Mouse (Mus musculus): ENCODE data around the gene Ugt1a6b. TPM values are rescaled to one million over a fixed set of nuclear protein-coding genes. Genes with fewer than 3 reads are reported as not detected.

Gene Ugt1a6b
- polyA plus RNA-seq, 1 experiment from 2014 or later: 2.0 TPM

GRCm38 (mm10) chr1:88253106-88253505 lies 150.1 kb downstream of the Ugt1a6b start:
- 72% methylated on average over 8 of the region's 8 CpGs for WGBS
- no peak for ATAC-seq (ENCODE audit: insufficient number of reproducible peaks, insufficient read depth, low FRiP score, low read depth)

GRCm38 (mm10) chr1:88253540-88253939 lies 150.5 kb downstream of the Ugt1a6b start:
- ATAC-seq (ENCODE audit: insufficient number of reproducible peaks, insufficient read depth, low FRiP score, low read depth): no peak
- Histone ChIP-seq H3K36me3 (ENCODE audit: control insufficient read depth, insufficient read depth, low read length) (no peaks in the 10 kb centered on the region), H3K4me2 (replicated peaks; ENCODE audit: low read depth, low read length) (no peak overlapping the region), H3K27me3 (ENCODE audit: control insufficient read depth, insufficient read depth, low read length) (no peaks in the 10 kb centered on the region), H3K27ac (ENCODE audit: low read length) (no peak overlapping the region), H3K4me1 (ENCODE audit: control insufficient read depth, insufficient read depth, low read length) (no peaks in the 10 kb centered on the region), H3K4me3 (ENCODE audit: low read depth, low read length) (no peak overlapping the region), H3K9me3 (ENCODE audit: control insufficient read depth, low read depth, low read length) (peaks cover 60% of the 10 kb centered on the region), H3K9ac (replicated peaks; ENCODE audit: low read depth, low read length) (no peak overlapping the region)
- WGBS: 74% methylated on average over 6 of the region's 6 CpGs

More at GRCm38 (mm10) chr1:88253106-88253505, 150.1 kb downstream of the Ugt1a6b start:
- H3K27me3 ChIP-seq (ENCODE audit: control insufficient read depth, insufficient read depth, low read length): no peaks in the 10 kb centered on the region
- no peaks in the 10 kb centered on the region for H3K36me3 ChIP-seq (ENCODE audit: control insufficient read depth, insufficient read depth, low read length)
- H3K9ac ChIP-seq (replicated peaks; ENCODE audit: low read depth, low read length): no peak overlapping the region
- H3K4me3 ChIP-seq (ENCODE audit: low read depth, low read length): no peak overlapping the region
- H3K27ac ChIP-seq (ENCODE audit: low read length): no peak overlapping the region
- no peak overlapping the region for H3K4me2 ChIP-seq (replicated peaks; ENCODE audit: low read depth, low read length)
- H3K4me1 ChIP-seq (ENCODE audit: control insufficient read depth, insufficient read depth, low read length): no peaks in the 10 kb centered on the region
- H3K9me3 ChIP-seq (ENCODE audit: control insufficient read depth, low read depth, low read length): peaks cover 64% of the 10 kb centered on the region

- Histone ChIP-seq H3K36me3 (ENCODE audit: control insufficient read depth, insufficient read depth, low read length) (0 out of 2 replicates have a peak, but pooled peaks cover 2% of the 10 kb centered on the region), H3K9me3 (ENCODE audit: control insufficient read depth, low read depth, low read length) (peaks cover 47% of the 10 kb centered on the region), H3K27ac (ENCODE audit: low read length) (no peak overlapping the region), H3K9ac (replicated peaks; ENCODE audit: low read depth, low read length) (no peak overlapping the region), H3K4me1 (ENCODE audit: control insufficient read depth, insufficient read depth, low read length) (no peaks in the 10 kb centered on the region; the same call in 1 of the 2 replicates), H3K4me2 (replicated peaks; ENCODE audit: low read depth, low read length) (no peak overlapping the region), H3K27me3 (ENCODE audit: control insufficient read depth, insufficient read depth, low read length) (no peaks in the 10 kb centered on the region), H3K4me3 (ENCODE audit: low read depth, low read length) (no peak overlapping the region)
- 87% methylated on average over 12 of the region's 12 CpGs for WGBS
- ATAC-seq (ENCODE audit: insufficient number of reproducible peaks, insufficient read depth, low FRiP score, low read depth): no peak
Observed at GRCm38 (mm10) chr1:88254793-88255465, 151.9 kb downstream of the Ugt1a6b start.

GRCm38 (mm10) chr1:88255466-88255857 lies 152.4 kb downstream of the Ugt1a6b start:
- 61% methylated on average over 2 of the region's 2 CpGs for WGBS
- no peak overlapping the region for H3K9ac ChIP-seq (replicated peaks; ENCODE audit: low read depth, low read length)

GRCm38 (mm10) chr1:88255989-88256754 lies 153.1 kb downstream of the Ugt1a6b start:
- 81% methylated on average over 13 of the region's 13 CpGs for WGBS

More at GRCm38 (mm10) chr1:88255466-88255857, 152.4 kb downstream of the Ugt1a6b start:
- 0 out of 2 replicates have a peak, but pooled peaks cover 7% of the 10 kb centered on the region for H3K36me3 ChIP-seq (ENCODE audit: control insufficient read depth, insufficient read depth, low read length)
- peaks cover 42% of the 10 kb centered on the region for H3K9me3 ChIP-seq (ENCODE audit: control insufficient read depth, low read depth, low read length)
- H3K4me1 ChIP-seq (ENCODE audit: control insufficient read depth, insufficient read depth, low read length): no peaks in the 10 kb centered on the region; the same call in 1 of the 2 replicates
- no peaks in the 10 kb centered on the region for H3K27me3 ChIP-seq (ENCODE audit: control insufficient read depth, insufficient read depth, low read length)
- no peak overlapping the region for H3K27ac ChIP-seq (ENCODE audit: low read length)
- no peak overlapping the region for H3K4me2 ChIP-seq (replicated peaks; ENCODE audit: low read depth, low read length)
- no peak for ATAC-seq (ENCODE audit: insufficient number of reproducible peaks, insufficient read depth, low FRiP score, low read depth)
- H3K4me3 ChIP-seq (ENCODE audit: low read depth, low read length): no peak overlapping the region

GRCm38 (mm10) chr1:88256886-88257663 lies 154.0 kb downstream of the Ugt1a6b start:
- WGBS: 75% methylated on average over 10 of the region's 10 CpGs
- Histone ChIP-seq H3K27ac (ENCODE audit: low read length) (no peak overlapping the region), H3K4me1 (ENCODE audit: control insufficient read depth, insufficient read depth, low read length) (no peaks in the 10 kb centered on the region; the same call in 1 of the 2 replicates), H3K9ac (replicated peaks; ENCODE audit: low read depth, low read length) (no peak overlapping the region), H3K9me3 (ENCODE audit: control insufficient read depth, low read depth, low read length) (peaks cover 33% of the 10 kb centered on the region), H3K4me2 (replicated peaks; ENCODE audit: low read depth, low read length) (no peak overlapping the region), H3K36me3 (ENCODE audit: control insufficient read depth, insufficient read depth, low read length) (peaks cover 23% of the 10 kb centered on the region; the same call in 1 of the 2 replicates), H3K4me3 (ENCODE audit: low read depth, low read length) (no peak overlapping the region), H3K27me3 (ENCODE audit: control insufficient read depth, insufficient read depth, low read length) (no peaks in the 10 kb centered on the region)
- no peak for ATAC-seq (ENCODE audit: insufficient number of reproducible peaks, insufficient read depth, low FRiP score, low read depth)

More at GRCm38 (mm10) chr1:88255989-88256754, 153.1 kb downstream of the Ugt1a6b start:
- Histone ChIP-seq H3K9me3 (ENCODE audit: control insufficient read depth, low read depth, low read length) (peaks cover 36% of the 10 kb centered on the region), H3K27ac (ENCODE audit: low read length) (no peak overlapping the region), H3K4me2 (replicated peaks; ENCODE audit: low read depth, low read length) (no peak overlapping the region), H3K9ac (replicated peaks; ENCODE audit: low read depth, low read length) (no peak overlapping the region), H3K27me3 (ENCODE audit: control insufficient read depth, insufficient read depth, low read length) (no peaks in the 10 kb centered on the region), H3K36me3 (ENCODE audit: control insufficient read depth, insufficient read depth, low read length) (peaks cover 14% of the 10 kb centered on the region; the same call in 1 of the 2 replicates), H3K4me3 (ENCODE audit: low read depth, low read length) (no peak overlapping the region), H3K4me1 (ENCODE audit: control insufficient read depth, insufficient read depth, low read length) (no peaks in the 10 kb centered on the region; the same call in 1 of the 2 replicates)
- no peak for ATAC-seq (ENCODE audit: insufficient number of reproducible peaks, insufficient read depth, low FRiP score, low read depth)

- no peak overlapping the region for H3K4me3 ChIP-seq (ENCODE audit: low read depth, low read length)
- H3K27me3 ChIP-seq (ENCODE audit: control insufficient read depth, insufficient read depth, low read length): no peaks in the 10 kb centered on the region
- H3K27ac ChIP-seq (ENCODE audit: low read length): no peak overlapping the region
- H3K4me1 ChIP-seq (ENCODE audit: control insufficient read depth, insufficient read depth, low read length): peaks cover 4% of the 10 kb centered on the region; the same call in 1 of the 2 replicates
- no peak overlapping the region for H3K9ac ChIP-seq (replicated peaks; ENCODE audit: low read depth, low read length)
- no peak for ATAC-seq (ENCODE audit: insufficient number of reproducible peaks, insufficient read depth, low FRiP score, low read depth)
- no peak overlapping the region for H3K4me2 ChIP-seq (replicated peaks; ENCODE audit: low read depth, low read length)
- WGBS: 80% methylated on average over 6 of the region's 6 CpGs
- H3K9me3 ChIP-seq (ENCODE audit: control insufficient read depth, low read depth, low read length): peaks cover 27% of the 10 kb centered on the region
- peaks cover 29% of the 10 kb centered on the region for H3K36me3 ChIP-seq (ENCODE audit: control insufficient read depth, insufficient read depth, low read length)
Observed at GRCm38 (mm10) chr1:88257681-88258080, 154.6 kb downstream of the Ugt1a6b start.

GRCm38 (mm10) chr1:88258361-88258760 lies 155.3 kb downstream of the Ugt1a6b start:
- peaks cover 4% of the 10 kb centered on the region; the same call in 1 of the 2 replicates for H3K4me1 ChIP-seq (ENCODE audit: control insufficient read depth, insufficient read depth, low read length)
- peaks cover 36% of the 10 kb centered on the region for H3K36me3 ChIP-seq (ENCODE audit: control insufficient read depth, insufficient read depth, low read length)
- H3K9me3 ChIP-seq (ENCODE audit: control insufficient read depth, low read depth, low read length): peaks cover 24% of the 10 kb centered on the region
- H3K9ac ChIP-seq (replicated peaks; ENCODE audit: low read depth, low read length): no peak overlapping the region
- H3K27me3 ChIP-seq (ENCODE audit: control insufficient read depth, insufficient read depth, low read length): no peaks in the 10 kb centered on the region
- ATAC-seq (ENCODE audit: insufficient number of reproducible peaks, insufficient read depth, low FRiP score, low read depth): no peak
- H3K4me3 ChIP-seq (ENCODE audit: low read depth, low read length): no peak overlapping the region
- no peak overlapping the region for H3K4me2 ChIP-seq (replicated peaks; ENCODE audit: low read depth, low read length)
- WGBS: 68% methylated on average over 6 of the region's 6 CpGs
- no peak overlapping the region for H3K27ac ChIP-seq (ENCODE audit: low read length)
